Mouse (Mus musculus): ENCODE results near the gene Tarbp2.
A peak's percentile ranks its signal among the peaks of the same experiment; 100 is the strongest.

Tarbp2 gene

GRCm38 (mm10) chr15:102517976-102518858 lies at the start of gene Tarbp2:
TSS of gene Tarbp2 (plus strand) at chr15:102518192.
- DNase-seq: peak; percentile 100

GRCm38 (mm10) chr15:102468675-102469370 lies 49.2 kb upstream of the Tarbp2 start:
- DNase-seq: peak; percentile 38

GRCm38 (mm10) chr15:102470183-102470604 lies 47.8 kb upstream of the Tarbp2 start, which contains the start of gene Pcbp2:
TSS of gene Pcbp2 (plus strand) at chr15:102470539.
- peak; percentile 98 for DNase-seq

GRCm38 (mm10) chr15:102470605-102471294 lies 47.2 kb upstream of the Tarbp2 start:
- DNase-seq: peak; percentile 85

DNA sequence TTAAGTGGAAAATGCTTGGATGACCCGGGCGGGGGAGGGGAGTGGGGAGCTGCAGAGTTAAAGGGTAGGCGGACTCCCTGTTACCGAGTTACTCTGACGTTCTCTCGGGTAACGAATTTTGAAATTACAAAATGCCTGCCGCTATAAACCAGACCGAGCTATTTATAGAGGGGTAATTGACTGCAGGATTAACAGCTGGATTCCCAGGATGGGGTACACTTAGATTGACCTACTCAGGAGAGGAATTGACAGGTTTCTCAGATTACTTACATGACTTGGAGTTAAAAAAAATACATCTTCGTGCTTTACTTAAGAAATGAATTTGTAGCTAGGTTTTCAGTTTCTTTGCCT lies 46.7 kb upstream of the Tarbp2 start:
- DNase-seq: no peak

- no peak for DNase-seq
These were observed 46.3 kb upstream of the Tarbp2 start for GRCm38 (mm10) chr15:102471727-102472126.

DNA sequence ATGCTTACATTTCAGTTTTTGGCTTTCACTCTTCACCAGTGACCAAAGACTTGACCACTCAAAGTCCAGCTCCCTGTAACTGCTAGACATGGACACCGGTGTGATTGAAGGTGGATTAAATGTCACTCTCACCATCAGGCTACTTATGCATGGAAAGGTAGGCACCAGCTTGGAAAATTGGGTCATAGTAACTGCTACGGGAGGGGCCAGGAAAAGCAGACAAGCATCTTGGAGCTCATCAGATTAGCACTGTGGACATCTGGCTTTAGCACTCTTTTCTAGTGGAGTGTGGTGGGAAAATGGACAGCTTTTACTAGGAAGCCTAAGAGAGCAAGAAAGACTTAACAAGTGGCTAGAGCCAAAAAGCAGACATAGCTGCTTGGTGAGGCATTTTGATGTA lies 44.7 kb upstream of the Tarbp2 start:
- no peak for DNase-seq

- no peak for DNase-seq
These were observed 43.5 kb upstream of the Tarbp2 start for GRCm38 (mm10) chr15:102474520-102474919.

DNA sequence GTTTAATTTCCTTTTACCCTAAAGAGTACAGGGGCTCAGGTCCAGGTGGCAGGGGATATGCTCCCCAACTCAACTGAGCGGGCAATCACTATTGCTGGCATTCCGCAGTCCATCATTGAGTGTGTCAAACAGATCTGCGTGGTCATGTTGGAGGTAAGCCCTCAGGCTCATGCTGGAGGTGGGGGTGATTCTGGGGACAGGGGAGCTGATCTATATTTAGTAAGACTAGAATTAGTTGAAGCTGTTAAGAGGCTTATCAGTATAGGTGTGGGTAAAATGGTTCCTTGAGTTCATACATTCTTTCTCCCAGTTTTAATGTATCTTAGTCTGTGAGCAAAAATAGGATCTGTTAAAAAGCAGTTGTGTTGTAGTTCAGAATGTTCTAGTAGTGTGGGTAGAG lies 34.9 kb upstream of the Tarbp2 start:
- DNase-seq: no peak

GRCm38 (mm10) chr15:102485853-102486252 lies 32.1 kb upstream of the Tarbp2 start:
- DNase-seq: no peak

- DNase-seq: no peak
These were observed 30.3 kb upstream of the Tarbp2 start for GRCm38 (mm10) chr15:102487664-102488063.

DNA sequence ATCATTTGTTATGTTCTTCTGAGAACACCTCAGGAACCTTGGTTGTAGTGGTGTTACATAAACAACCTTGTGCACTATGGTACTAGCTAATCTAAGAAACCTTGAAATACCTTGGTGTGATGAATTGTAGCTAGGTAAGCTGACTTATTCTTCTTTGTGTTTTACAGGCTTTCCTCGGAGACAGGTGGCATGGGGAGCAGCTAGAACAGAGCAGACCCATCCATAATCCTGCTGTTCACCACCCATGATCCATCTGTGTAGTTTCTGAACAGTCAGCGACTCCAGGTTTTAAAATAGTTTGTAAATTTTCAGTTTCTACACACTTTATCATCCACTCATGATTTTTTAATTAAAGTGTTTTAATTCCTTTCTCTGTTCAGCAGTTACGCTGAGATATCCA lies 19.7 kb upstream of the Tarbp2 start:
- no peak for DNase-seq

- no peak for DNase-seq
These were observed 18.6 kb upstream of the Tarbp2 start for GRCm38 (mm10) chr15:102499370-102499769.

- DNase-seq: no peak
These were observed 18.1 kb upstream of the Tarbp2 start for GRCm38 (mm10) chr15:102499851-102500250.

- DNase-seq: no peak
These were observed 17.5 kb upstream of the Tarbp2 start for GRCm38 (mm10) chr15:102500479-102500878.

DNA sequence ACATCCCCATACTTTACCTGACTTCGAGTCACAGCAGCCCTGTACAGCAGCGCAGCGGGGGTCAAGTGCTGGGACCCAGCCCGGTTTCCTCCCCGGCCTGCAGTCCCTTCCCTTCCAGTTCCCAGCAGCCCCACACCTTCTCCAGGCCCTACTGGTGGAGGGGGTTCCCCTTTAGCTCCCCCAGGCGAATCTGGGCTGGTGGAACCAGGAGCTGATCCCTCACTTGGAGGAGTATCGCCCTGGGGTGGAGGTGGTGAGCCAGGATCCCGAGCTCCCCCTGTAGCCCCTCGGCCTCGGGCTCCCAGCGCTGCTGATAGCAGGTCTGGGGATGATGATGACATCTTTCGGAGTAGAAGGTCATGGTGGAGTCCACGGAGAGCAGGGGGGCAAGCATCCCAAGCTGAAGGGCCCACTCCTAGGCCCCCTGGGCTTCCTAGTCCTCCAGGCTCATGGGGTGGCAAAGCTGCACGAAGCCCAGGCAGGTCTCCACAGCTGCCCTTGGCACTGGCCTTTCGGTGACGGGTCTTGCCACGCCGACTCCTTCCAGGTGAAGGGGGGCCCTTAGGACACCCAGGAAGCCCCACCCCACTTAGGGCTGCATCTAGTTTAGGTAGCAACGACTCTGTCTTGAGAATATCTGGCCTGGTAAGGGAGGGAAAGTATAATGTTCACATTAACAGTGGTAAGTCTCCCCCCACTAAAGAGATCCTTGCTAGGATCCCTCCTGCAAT lies 16.7 kb upstream of the Tarbp2 start:
- no peak for DNase-seq

- no peak for DNase-seq
These were observed 15.6 kb upstream of the Tarbp2 start for GRCm38 (mm10) chr15:102502254-102502840.

GRCm38 (mm10) chr15:102503447-102503846 lies 14.5 kb upstream of the Tarbp2 start, which contains the start of gene Gm10337:
TSS of gene Gm10337 (plus strand) at chr15:102503722.
- no peak for DNase-seq

- no peak for DNase-seq
These were observed 13.8 kb upstream of the Tarbp2 start for GRCm38 (mm10) chr15:102503924-102504782.

- DNase-seq: no peak
These were observed 12.8 kb upstream of the Tarbp2 start for GRCm38 (mm10) chr15:102505073-102505769.
